9 mouse cellular contexts compared by ENCODE assay signal in the genomic region with DNA sequence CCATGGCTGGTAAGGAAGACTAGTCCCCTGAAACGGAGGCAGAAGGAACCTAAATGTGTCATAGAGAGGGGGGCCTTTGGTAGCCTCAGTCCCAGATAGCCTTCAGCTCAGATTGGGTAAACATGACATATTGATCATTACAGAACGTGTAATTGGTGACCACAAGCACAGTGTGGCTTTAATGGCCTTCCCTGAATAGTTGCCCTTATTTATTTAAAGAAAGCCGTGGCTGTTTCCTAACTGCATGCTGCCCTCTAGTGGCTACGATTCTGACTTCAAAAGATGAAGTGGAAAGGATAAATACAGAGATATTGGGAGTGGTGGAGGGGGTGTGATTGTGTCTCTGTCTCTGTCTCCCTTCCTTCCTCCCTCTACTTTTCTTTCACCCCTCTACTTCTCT.
DNase-seq lines count a peak whose midpoint lies in the region; ATAC-seq and TF ChIP-seq lines count a peak whose summit lies in the region.
"Had no signal": no experiment of that assay in that cellular context is flagged by ENCODE, and none has a peak within 500 bp of the region (broad histone marks: within the 10 kb centered on the region; RNA-seq: fewer than 3 reads in every experiment).

No protein-coding gene starts in this region.

- no peak overlapping the region for H3K4me2 ChIP-seq in intestine, embryonic 15.5 days (replicated peaks)
- no peak overlapping the region for H3K4me2 ChIP-seq in midbrain, postnatal 0 days (ENCODE audit: low read depth, low read length, poor library complexity, severe bottlenecking)

- ATAC-seq in frontal cortex, adult (ENCODE audit: low TSS enrichment), result peak; percentile 65
- 0 out of 2 replicates have a peak, but pooled peaks have one; percentile 28 for ATAC-seq in intestine, embryonic 15.5 days
- no peak for ATAC-seq in midbrain, postnatal 0 days (ENCODE audit: low FRiP score)

- H3K36me3 ChIP-seq in intestine, embryonic 15.5 days, result no peaks in the 10 kb centered on the region
- H3K36me3 ChIP-seq in midbrain, postnatal 0 days (ENCODE audit: insufficient read depth, low read length), result no peaks in the 10 kb centered on the region

- intact Hi-C loops in left cerebral cortex, postnatal 10 days (cut with DNase I), result loop anchor here (5.0 to 10.0 kb wide), 4 partner anchors 232 to 1059 kb away; a partner anchor contains a TSS

- no peak overlapping the region for H3K27ac ChIP-seq in intestine, embryonic 15.5 days
- H3K27ac ChIP-seq in midbrain, postnatal 0 days (ENCODE audit: low read depth, low read length), result no peak overlapping the region

- no peaks in the 10 kb centered on the region; the same call in 1 of the 2 replicates for H3K4me1 ChIP-seq in intestine, embryonic 15.5 days (replicated peaks)
- H3K4me1 ChIP-seq in midbrain, postnatal 0 days (ENCODE audit: insufficient read depth, low read length), result no peaks in the 10 kb centered on the region

- WGBS in intestine, embryonic 15.5 days, result 22% methylated on average over 4 of the region's 4 CpGs
- WGBS in midbrain, postnatal 0 days, result 16% methylated on average over 4 of the region's 4 CpGs

- no peak overlapping the region for H3K4me3 ChIP-seq in intestine, embryonic 15.5 days (replicated peaks)
- no peak overlapping the region for H3K4me3 ChIP-seq in midbrain, postnatal 0 days (ENCODE audit: low read depth, low read length)
- H3K4me3 ChIP-seq: erythroblast, embryonic 14.5 days had no signal

- no peaks in the 10 kb centered on the region for H3K27me3 ChIP-seq in intestine, embryonic 15.5 days (replicated peaks)
- no peaks in the 10 kb centered on the region for H3K27me3 ChIP-seq in midbrain, postnatal 0 days (ENCODE audit: insufficient read depth, low read length)

- peak; percentile 90 for TF ChIP-seq CTCF in midbrain, postnatal 0 days (IDR thresholded peaks at IDR 0.05)

- peak; percentile 6 to 54 for DNase-seq in spleen, postnatal 10 days (ENCODE audit: low spot score in 2 of 2)
- no peak for DNase-seq in spleen, adult 12 weeks (ENCODE audit: low spot score)
- DNase-seq in c-Kit-positive CD71-positive TER-119-negative erythroid progenitor cells, embryonic 14.5 days (ENCODE audit: low read depth), result peak; percentile 21
- peak; percentile 72 for DNase-seq in left cerebral cortex, postnatal 10 days (ENCODE audit: extremely low spot score in 1 of 2, low spot score in 2 of 2)
- DNase-seq in midbrain, postnatal 0 days (ENCODE audit: low spot score), result peak; percentile 89
- peak; percentile 84 for DNase-seq in urinary bladder, postnatal 14 days (ENCODE audit: low spot score)

- H3K9ac ChIP-seq in intestine, embryonic 15.5 days, result no peak overlapping the region
- H3K9ac ChIP-seq in midbrain, postnatal 0 days (replicated peaks; ENCODE audit: low read length, poor library complexity, severe bottlenecking), result no peak overlapping the region

- H3K9me3 ChIP-seq in intestine, embryonic 15.5 days, result no peaks in the 10 kb centered on the region
- H3K9me3 ChIP-seq in midbrain, postnatal 0 days (ENCODE audit: low read length), result no peaks in the 10 kb centered on the region
